Mouse (Mus musculus) hindbrain, embryonic 10.5 days (tissue): ENCODE results near the gene Gmpr. TPM values are rescaled to one million over a fixed set of nuclear protein-coding genes. Genes with fewer than 3 reads are reported as not detected.

Experiments used
- DNase-seq: peaks from one replicate; pipeline ENCODE4 v3.0.0-alpha.2; 2017; ENCODE audit warnings: low spot score
- H3K27ac ChIP-seq: fragments of 300-500 bp; sonication (generic); 2 replicates; pipeline ENCODE4 v1.5.1; 2016; ENCODE audit warnings: mild to moderate bottlenecking, moderate library complexity
- H3K27me3 ChIP-seq: fragments of 300-500 bp; sonication (generic); 2 replicates; pipeline ENCODE4 v1.6.1; 2016; ENCODE audit warnings: mild to moderate bottlenecking; ENCODE audit not compliant: poor library complexity, insufficient read depth, severe bottlenecking
- H3K36me3 ChIP-seq: fragments of 300-500 bp; sonication (generic); 2 replicates; pipeline ENCODE4 v1.6.1; 2016; ENCODE audit warnings: mild to moderate bottlenecking, moderate library complexity
- H3K4me1 ChIP-seq: fragments of 300-500 bp; sonication (generic); replicated peaks from 2 replicates; pipeline ENCODE4 v1.6.1; 2016; ENCODE audit warnings: mild to moderate bottlenecking
- H3K4me3 ChIP-seq: fragments of 300-500 bp; sonication (generic); 2 replicates; pipeline ENCODE4 v1.5.1; 2016; ENCODE audit warnings: mild to moderate bottlenecking, moderate library complexity
- H3K9me3 ChIP-seq: fragments of 300-500 bp; sonication (generic); 2 replicates; pipeline ENCODE4 v1.6.1; 2016; ENCODE audit warnings: mild to moderate bottlenecking, moderate library complexity
- WGBS: fragments of 180-500 bp; shearing (Covaris S2); methylation state at CpG from one replicate; pipeline ENCODE4 v1.1.7; 2016; 5-methylcytosine and 5-hydroxymethylcytosine counted together
- polyA plus RNA-seq: library from polyadenylated mRNA; unstranded; fragments of >200 nt; fragmentation: Nextera tagmentation; extraction: Ambion mirVana; gene quantifications from 2 replicates; pipeline ENCODE4 v1.2.1, GENCODE M21; 2016

The Gmpr gene
- polyA plus RNA-seq, 1 experiment from 2014 or later: 38.3 TPM

DNA sequence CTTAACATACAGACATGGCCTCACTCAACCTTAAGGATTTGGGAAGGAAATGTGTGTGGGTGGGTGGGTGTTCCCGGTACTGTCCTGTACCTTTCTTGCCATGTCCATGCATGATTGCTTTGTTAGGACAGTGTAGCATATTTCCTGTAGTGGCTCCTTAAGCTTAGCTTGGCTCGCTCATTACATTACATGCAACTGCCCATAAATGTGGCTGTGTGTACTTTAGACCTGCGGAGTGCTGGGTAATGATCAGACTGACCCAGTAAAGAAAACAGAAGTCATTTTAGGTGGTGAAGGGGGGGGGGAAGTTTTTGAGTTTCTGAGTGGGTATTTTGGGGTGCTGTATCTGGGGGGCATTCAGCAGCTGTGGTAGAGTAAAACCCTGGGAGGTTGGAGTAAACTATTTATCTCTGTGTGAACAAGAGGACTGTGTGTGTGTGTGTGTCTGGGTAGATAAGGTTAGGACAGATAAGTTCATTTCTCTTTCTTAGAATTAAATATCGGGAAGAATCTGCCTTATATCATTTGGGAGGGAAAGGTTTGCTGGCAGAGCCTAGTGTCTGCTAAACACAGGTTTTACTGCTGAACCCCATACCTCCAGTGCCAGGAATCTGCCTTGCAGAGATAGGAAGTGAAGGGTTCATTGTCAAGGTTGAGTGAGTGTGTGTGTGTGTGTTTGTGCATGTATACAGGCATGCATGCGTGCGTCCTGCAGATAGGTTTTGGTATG lies 4.6 kb downstream of the Gmpr start:
- H3K4me3 ChIP-seq: no peak overlapping the region
- H3K9me3 ChIP-seq: no peaks in the 10 kb centered on the region
- H3K36me3 ChIP-seq: no peaks in the 10 kb centered on the region
- H3K4me1 ChIP-seq: peaks cover 57% of the 10 kb centered on the region
- H3K27ac ChIP-seq: peak overlapping the region; percentile 59; the same call in 1 of the 2 replicates
- DNase-seq: no peak
- peaks cover 58% of the 10 kb centered on the region for H3K27me3 ChIP-seq
- 91% methylated on average over 6 of the region's 6 CpGs for WGBS

DNA sequence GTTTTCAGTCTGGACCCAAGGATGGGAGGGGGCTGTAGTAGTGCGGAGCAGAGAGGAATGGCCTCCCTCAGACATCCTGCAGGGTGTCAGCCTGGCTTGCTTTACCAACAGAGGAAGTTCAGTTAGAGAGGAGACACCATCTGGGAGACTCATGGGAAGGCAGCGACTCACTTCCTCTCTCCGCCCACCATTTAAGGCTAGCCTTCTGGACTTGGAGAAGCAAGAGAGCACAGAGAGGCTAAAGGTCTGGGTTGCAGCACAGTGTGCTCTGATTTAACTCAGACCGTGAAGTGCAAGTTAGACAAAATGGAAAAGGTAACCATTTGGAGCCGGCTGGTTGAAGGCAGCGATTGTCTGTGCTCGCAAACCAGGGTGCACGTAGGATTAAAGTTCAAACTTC lies 5.3 kb downstream of the Gmpr start:
- peaks cover 55% of the 10 kb centered on the region for H3K27me3 ChIP-seq
- DNase-seq: no peak
- no peaks in the 10 kb centered on the region for H3K9me3 ChIP-seq
- peak overlapping the region; percentile 31 for H3K27ac ChIP-seq
- WGBS: 81% methylated on average over 8 of the region's 8 CpGs
- H3K4me3 ChIP-seq: no peak overlapping the region
- peaks cover 57% of the 10 kb centered on the region for H3K4me1 ChIP-seq
- H3K36me3 ChIP-seq: no peaks in the 10 kb centered on the region

DNA sequence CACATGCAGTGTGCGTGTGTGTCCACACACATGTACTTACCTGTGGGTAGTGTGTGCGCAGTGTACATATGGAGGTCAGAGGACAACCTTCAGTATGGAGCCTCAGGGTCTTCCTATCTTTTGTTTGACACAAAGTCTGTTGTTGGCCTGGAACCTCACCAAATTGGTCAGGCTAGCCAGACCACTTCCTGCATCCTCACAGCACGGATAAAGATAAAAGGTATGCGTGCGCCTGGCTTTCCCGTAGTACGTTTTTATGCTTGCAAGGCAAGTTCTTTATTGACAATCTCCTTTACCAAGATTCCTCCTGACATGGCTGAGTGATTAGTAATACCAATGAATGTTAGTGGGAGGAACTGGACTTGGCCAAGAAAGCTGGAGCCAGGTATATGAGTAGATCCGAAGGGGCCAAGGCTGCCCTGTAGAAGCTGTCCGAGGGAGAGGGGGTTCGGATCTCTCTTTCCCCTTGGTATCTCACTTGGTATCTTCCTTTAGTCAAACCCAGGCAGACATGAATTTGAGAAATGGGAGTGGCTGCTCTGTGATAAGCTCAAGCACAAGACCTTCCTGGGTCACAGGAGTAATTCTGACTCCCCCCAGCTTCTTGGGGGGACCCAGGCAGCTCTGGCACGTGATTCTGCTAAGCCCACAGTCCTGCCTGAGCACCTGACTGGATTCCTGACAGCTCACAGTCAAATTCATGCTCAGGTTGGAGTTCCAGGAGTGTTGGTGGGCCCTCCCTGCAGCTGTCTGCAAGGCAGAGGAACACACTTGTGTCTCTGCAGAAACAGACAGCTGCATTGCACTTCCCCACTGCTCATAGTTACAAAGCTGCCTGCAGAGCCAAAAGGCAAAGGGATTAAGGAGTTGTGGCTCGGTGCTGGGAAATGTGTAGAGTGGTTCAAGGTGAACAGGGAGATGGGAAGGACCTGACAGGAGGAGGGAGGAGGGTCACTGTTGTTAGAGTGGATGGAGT lies 6.1 kb downstream of the Gmpr start:
- H3K4me3 ChIP-seq: no peak overlapping the region
- H3K27me3 ChIP-seq: peaks cover 47% of the 10 kb centered on the region
- no peaks in the 10 kb centered on the region for H3K36me3 ChIP-seq
- H3K4me1 ChIP-seq: peaks cover 51% of the 10 kb centered on the region
- H3K9me3 ChIP-seq: no peaks in the 10 kb centered on the region
- WGBS: 81% methylated on average over 12 of the region's 12 CpGs
- peak overlapping the region; percentile 53 for H3K27ac ChIP-seq
- no peak for DNase-seq

DNA sequence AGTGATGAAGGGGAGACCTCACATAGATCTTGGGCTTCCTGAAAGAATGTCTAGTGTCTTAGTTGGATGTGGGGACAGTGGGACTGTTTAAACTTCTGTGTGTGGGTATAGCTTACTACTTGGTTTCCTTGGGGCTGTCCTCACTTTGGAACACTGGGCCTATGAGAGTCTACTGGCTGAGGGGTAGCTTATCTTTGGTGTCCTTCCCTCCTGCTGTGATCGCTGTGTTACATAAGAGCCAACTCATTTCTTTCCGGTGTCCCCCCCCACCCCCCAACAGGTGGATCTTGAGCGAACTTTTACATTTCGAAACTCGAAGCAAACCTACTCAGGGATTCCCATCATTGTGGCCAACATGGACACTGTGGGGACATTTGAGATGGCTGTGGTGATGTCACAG lies 6.9 kb downstream of the Gmpr start:
- no peaks in the 10 kb centered on the region for H3K9me3 ChIP-seq
- no peaks in the 10 kb centered on the region for H3K36me3 ChIP-seq
- H3K27me3 ChIP-seq: peaks cover 39% of the 10 kb centered on the region
- no peak for DNase-seq
- peak overlapping the region; percentile 53 for H3K27ac ChIP-seq
- H3K4me1 ChIP-seq: peaks cover 45% of the 10 kb centered on the region
- 90% methylated on average over 5 of the region's 5 CpGs for WGBS
- H3K4me3 ChIP-seq: no peak overlapping the region

DNA sequence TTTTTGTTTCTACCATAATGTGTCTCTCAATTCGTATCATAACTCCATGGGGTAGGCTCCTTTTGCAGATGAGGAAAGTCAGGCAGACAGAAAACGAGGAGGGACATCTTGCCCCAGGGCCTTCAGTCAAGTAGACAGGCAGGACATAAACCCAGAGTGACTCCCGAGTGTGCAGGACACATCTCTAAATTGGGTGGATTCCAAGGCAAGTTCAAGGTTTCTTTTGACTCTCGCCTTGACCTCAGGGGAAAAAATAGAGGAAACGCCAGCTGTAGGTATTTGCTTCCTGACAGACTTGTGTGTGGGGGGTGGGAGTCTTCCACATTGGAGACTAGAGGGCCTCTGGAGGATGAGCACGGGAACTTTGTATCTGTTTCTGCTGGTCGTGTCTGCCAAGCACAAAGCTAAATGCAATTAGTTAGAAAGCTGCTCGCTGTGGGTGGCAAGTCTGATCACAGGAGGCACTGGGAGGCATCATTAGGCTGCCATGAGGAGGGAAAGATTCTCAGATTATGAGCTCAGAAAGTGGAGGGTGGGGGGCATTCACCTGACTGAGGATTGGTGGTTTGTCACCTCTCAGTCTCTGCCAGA lies 7.7 kb downstream of the Gmpr start:
- 59% methylated on average over 8 of the region's 8 CpGs for WGBS
- H3K4me1 ChIP-seq: peaks cover 43% of the 10 kb centered on the region

DNA sequence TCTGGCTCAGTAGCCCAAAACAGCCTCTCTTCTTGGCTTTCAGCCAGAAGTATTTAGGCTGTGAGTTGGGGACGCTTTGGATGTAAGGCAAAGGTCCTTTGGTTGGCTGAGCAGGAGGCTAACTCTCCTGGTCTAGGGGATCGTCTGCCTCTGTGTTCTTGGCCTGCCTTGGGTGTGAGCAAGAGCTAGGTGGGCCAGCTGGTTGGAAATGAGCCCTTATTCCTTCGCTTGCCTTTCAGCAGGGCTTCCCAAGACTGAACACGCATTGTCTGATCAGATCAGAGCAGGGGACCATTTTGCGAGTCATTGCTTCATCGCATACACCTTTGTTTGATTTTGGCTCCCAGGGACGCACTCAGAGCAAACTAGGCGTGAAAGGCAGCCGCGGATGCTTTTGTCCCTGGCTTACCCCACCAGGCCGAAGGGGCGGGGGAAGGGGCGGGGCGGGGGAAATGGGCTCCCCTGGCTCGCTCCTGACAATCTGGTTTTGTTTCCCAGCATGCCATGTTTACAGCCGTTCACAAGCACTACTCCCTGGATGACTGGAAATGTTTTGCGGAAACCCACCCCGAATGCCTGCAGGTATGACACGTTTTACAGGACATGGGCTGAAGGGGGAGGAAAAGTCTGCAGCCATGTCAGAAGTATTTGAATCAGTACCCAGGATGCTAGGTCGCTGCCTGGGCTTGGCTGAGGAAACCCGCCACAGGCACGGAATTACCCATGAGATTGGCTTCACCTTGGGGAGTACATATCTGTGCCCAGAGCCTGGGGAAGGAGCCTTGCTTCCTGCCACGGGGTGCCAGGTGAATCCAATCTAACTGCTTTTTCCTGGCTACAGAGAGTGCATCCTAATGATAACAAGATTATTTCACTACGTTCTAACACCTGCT lies 9.5 kb downstream of the Gmpr start:
- Histone ChIP-seq H3K27ac (peak overlapping the region; percentile 82), H3K4me3 (peak overlapping the region; percentile 50), H3K36me3 (0 out of 2 replicates have a peak, but pooled peaks cover 6% of the 10 kb centered on the region), H3K27me3 (peaks cover 26% of the 10 kb centered on the region), H3K4me1 (peaks cover 37% of the 10 kb centered on the region), H3K9me3 (no peaks in the 10 kb centered on the region)
- 5% methylated on average over 24 of the region's 24 CpGs for WGBS
- DNase-seq: peak; percentile 79

More for the DNA sequence above, 7.7 kb downstream of the Gmpr start:
- Histone ChIP-seq H3K4me3 (no peak overlapping the region), H3K9me3 (no peaks in the 10 kb centered on the region), H3K27me3 (peaks cover 31% of the 10 kb centered on the region), H3K27ac (no peak overlapping the region), H3K36me3 (0 out of 2 replicates have a peak, but pooled peaks cover under 1% of the 10 kb centered on the region)
- no peak for DNase-seq

DNA sequence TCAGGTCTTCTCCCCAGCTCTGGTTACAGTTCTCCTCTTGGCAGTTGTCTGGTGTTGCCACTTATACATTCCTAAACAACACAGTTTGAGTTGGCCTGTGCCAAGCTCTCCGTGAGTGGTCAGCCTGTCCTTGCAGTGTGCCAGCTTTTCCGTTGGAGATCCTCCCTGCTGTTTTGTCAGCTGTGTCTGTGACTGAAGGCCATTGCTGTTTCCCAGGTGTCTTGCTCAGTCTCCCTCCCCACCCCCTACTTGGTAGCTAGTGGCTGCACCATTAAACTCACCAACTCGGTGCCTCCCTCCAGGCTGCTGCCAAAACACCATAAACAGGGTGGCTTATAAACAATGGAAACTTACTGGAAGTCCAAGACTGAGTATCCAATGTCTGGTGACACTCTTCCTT lies 17.1 kb downstream of the Gmpr start:
- no peak for DNase-seq
- Histone ChIP-seq H3K27me3 (no peaks in the 10 kb centered on the region), H3K9me3 (no peaks in the 10 kb centered on the region), H3K36me3 (0 out of 2 replicates have a peak, but pooled peaks cover 6% of the 10 kb centered on the region), H3K4me1 (peaks cover 27% of the 10 kb centered on the region), H3K4me3 (no peak overlapping the region), H3K27ac (no peak overlapping the region)
- 65% methylated on average over 3 of the region's 3 CpGs for WGBS

DNA sequence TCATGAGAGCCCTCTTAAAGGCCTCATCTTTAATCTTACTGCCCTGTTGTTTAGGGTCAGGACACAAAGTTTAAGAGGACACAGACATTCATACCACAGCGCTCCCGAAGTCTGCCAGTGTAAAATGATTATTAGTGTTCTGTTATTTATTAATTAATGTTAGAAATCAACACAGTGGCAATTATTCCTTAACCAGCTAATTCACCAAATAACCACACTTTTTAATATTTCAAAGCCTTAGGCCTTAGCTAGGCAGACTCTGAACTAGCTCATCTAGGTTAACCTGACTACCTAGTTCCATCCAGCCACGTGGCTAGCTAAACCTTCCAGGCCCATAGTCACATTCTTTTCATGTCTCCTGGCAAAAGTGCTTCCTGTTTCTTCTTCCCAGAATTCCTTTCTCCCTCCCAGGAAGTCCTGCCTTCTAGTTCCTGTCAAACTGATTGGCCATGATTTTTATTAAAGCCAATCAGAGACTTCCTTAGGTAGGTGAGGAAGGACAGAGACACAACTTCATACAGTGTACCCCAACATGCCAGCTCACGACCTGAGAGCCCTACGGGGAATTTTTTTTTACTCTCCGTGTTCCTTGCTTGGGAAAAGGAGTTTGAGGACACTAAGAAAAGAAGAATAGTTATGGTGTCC lies 17.7 kb downstream of the Gmpr start:
- 0 out of 2 replicates have a peak, but pooled peaks cover 6% of the 10 kb centered on the region for H3K36me3 ChIP-seq
- no peak for DNase-seq
- WGBS: 91% methylated on average over 6 of the region's 6 CpGs
- no peaks in the 10 kb centered on the region for H3K27me3 ChIP-seq
- peaks cover 33% of the 10 kb centered on the region for H3K4me1 ChIP-seq
- H3K27ac ChIP-seq: no peak overlapping the region
- no peak overlapping the region for H3K4me3 ChIP-seq
- H3K9me3 ChIP-seq: no peaks in the 10 kb centered on the region

DNA sequence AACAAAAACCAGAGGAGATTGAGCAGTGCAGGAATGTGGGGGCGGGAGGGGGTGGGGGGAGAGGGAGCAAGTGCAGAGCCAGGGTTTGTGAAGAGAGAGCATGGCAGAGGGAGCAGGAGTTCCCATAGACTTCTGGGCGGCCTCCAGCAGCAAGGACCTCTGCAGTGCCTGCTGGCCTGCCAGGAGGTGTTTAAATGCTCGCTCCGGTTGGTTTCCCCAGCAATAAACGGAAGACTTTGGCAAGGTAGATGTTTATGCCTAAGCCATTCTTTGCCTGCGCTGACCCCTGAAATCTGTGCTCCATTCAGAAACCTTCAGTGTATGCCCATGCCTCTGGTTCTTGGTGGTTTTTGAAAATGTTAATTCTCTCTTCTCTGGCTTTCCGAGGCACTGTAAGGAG lies 19.0 kb downstream of the Gmpr start:
- Histone ChIP-seq H3K27me3 (no peaks in the 10 kb centered on the region), H3K4me1 (peaks cover 46% of the 10 kb centered on the region), H3K9me3 (no peaks in the 10 kb centered on the region), H3K36me3 (no peaks in the 10 kb centered on the region), H3K4me3 (no peak overlapping the region), H3K27ac (peak overlapping the region; percentile 77)
- no peak for DNase-seq
- WGBS: 41% methylated on average over 7 of the region's 7 CpGs

DNA sequence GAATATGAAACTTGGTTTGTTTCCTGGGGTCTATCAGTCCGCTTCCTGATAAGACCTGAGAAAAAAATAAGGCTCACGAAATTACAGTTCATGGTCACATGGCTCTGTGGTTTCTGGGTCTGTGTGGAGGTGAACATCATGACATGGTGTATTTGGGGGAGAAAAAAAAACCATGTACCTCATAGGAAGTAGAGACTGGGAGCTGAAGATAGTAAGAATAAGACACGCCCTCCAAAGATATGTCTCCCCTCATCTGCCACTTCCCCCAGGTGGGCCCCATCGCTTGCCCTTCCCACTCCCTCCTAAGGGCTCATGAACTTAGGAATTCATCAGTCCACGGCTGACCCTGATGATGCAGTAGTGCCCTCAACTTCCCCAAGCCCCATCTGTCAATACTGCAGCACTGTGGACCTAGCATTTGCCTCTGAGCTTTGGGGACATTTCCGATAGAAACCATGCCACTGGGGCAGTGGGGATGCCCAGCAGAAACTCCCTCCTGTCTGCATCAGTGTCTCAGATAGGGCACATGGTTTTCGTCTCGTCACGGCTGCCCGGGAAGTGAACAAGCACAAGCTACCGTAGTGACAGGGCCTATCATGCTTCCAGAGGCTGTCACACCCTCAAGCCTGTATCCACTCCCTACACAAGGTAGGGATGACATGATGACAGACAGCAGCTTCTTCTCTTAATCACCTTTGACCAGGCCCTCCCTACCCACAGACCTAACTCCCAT lies 20.2 kb downstream of the Gmpr start:
- H3K36me3 ChIP-seq: no peaks in the 10 kb centered on the region
- no peak for DNase-seq
- H3K9me3 ChIP-seq: no peaks in the 10 kb centered on the region
- peak overlapping the region; percentile 69 for H3K27ac ChIP-seq
- H3K4me1 ChIP-seq: peaks cover 53% of the 10 kb centered on the region
- no peak overlapping the region for H3K4me3 ChIP-seq
- no peaks in the 10 kb centered on the region for H3K27me3 ChIP-seq
- WGBS: 82% methylated on average over 11 of the region's 11 CpGs

DNA sequence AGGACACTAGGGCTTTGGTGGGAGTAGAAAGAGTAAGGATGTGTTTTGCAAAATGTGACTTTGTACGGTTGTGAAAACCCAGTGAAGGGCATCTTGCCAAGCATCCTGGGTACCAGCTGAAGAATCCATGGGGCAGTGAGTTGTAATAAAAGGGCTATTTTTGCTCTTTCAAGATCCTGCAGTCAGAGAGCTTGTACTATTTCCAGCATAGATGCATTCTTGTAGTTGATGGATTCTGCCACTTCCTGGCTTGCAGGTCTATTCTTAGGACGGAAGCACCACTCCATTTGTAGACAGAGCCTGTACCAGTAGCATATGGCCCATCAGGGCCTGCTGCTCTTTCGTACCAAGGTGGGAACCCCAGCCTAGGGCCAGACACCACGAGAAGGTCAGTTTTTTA lies 21.5 kb downstream of the Gmpr start:
- WGBS: 85% methylated on average over 4 of the region's 4 CpGs

More for the DNA sequence above, 21.5 kb downstream of the Gmpr start:
- H3K9me3 ChIP-seq: no peaks in the 10 kb centered on the region
- H3K27ac ChIP-seq: no peak overlapping the region
- no peak for DNase-seq
- H3K4me3 ChIP-seq: no peak overlapping the region
- no peaks in the 10 kb centered on the region for H3K27me3 ChIP-seq
- H3K36me3 ChIP-seq: no peaks in the 10 kb centered on the region
- H3K4me1 ChIP-seq: peaks cover 53% of the 10 kb centered on the region
